Mouse (Mus musculus): ENCODE measurements at regions not wholly inside any gene's neighbourhood (a gene's known extent, or its start where the extent isn't known, plus 50 kb on each side); places are given as distances from the start of the nearest gene placed in this dataset.

GRCm38 (mm10) chr3:49520088-49520487 is 237.0 kb downstream of the Pcdh18 start:
- DNase-seq (ENCODE audit: low read depth, low spot score): no peak

- no peak for DNase-seq (ENCODE audit: low read depth, low spot score)
Observed at GRCm38 (mm10) chr3:49504581-49504980, 252.5 kb downstream of the Pcdh18 start.

GRCm38 (mm10) chr3:49502351-49502750 is 254.8 kb downstream of the Pcdh18 start:
- DNase-seq (ENCODE audit: low read depth, low spot score): peak; percentile 78

DNA sequence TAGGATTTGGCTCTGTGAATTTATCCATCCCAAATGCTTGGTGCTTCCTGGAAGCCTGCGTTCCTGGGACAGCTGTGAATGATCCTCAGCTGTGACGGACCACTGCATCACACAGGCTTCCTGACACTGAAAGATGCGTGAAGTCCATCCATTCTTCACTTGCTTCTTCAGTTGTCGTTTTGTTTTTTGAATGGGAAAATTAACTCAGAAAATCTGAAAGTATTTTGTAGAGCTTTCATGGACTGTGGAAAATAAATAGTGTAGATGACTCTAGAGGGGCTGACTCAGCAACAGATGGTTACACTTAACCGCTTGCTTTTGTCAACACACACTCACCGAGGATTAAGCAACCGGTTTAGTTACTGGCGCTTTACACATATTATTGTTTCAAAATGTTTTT is 272.0 kb downstream of the Pcdh18 start:
- DNase-seq (ENCODE audit: low read depth, low spot score): peak; percentile 88

All from 3T3-L1 (cell line).